Mouse (Mus musculus) midbrain, embryonic 13.5 days (tissue): Measurements from ENCODE around the gene Ostm1. TPM values are rescaled to one million over a fixed set of nuclear protein-coding genes. Genes with fewer than 3 reads are reported as not detected.

Experiments
- ATAC-seq: fragments of 200-750 bp; cut with Nextera tagmentation; 2 replicates; pipeline ENCODE4 v1.8.0; 2017; ENCODE audit warnings: mild to moderate bottlenecking, moderate TSS enrichment, moderate library complexity
- H3K27ac ChIP-seq: fragments of 300-500 bp; sonication (generic); 2 replicates; pipeline ENCODE4 v1.5.1; 2015; ENCODE audit warnings: inconsistent platforms, mild to moderate bottlenecking, moderate library complexity
- H3K27me3 ChIP-seq: fragments of 300-500 bp; sonication (generic); 2 replicates; pipeline ENCODE4 v1.6.1; 2015; ENCODE audit warnings: mild to moderate bottlenecking, inconsistent platforms
- H3K36me3 ChIP-seq: fragments of 300-500 bp; sonication (generic); 2 replicates; pipeline ENCODE4 v1.6.1; 2015; ENCODE audit warnings: mild to moderate bottlenecking, inconsistent platforms
- H3K4me1 ChIP-seq: fragments of 300-500 bp; sonication (generic); replicated peaks from 2 replicates; pipeline ENCODE4 v1.6.1; 2015; ENCODE audit warnings: inconsistent platforms
- H3K4me2 ChIP-seq: fragments of 300-500 bp; sonication (generic); replicated peaks from 2 replicates; pipeline ENCODE4 v1.6.1; 2015; ENCODE audit warnings: moderate library complexity, mild to moderate bottlenecking, inconsistent platforms
- H3K4me3 ChIP-seq: fragments of 300-500 bp; sonication (generic); replicated peaks from 2 replicates; pipeline ENCODE4 v1.5.1; 2015; ENCODE audit warnings: mild to moderate bottlenecking, inconsistent platforms
- H3K9ac ChIP-seq: fragments of 300-500 bp; sonication (generic); replicated peaks from 2 replicates; pipeline ENCODE4 v1.6.1; 2015; ENCODE audit warnings: mild to moderate bottlenecking, inconsistent platforms
- H3K9me3 ChIP-seq: fragments of 300-500 bp; sonication (generic); 2 replicates; pipeline ENCODE4 v1.6.1; 2016; ENCODE audit warnings: mild to moderate bottlenecking, inconsistent platforms
- WGBS: fragments of 180-500 bp; shearing (Covaris S2); methylation state at CpG from one replicate; pipeline ENCODE4 v1.1.7; 2015; 5-methylcytosine and 5-hydroxymethylcytosine counted together
- polyA plus RNA-seq: library from polyadenylated mRNA; unstranded; fragments of >200 nt; fragmentation: Nextera tagmentation; extraction: Ambion mirVana; gene quantifications from 2 replicates; pipeline ENCODE4 v1.2.1, GENCODE M21; 2015

The Ostm1 gene
- polyA plus RNA-seq, 1 experiment from 2014 or later = 37.4 TPM

DNA sequence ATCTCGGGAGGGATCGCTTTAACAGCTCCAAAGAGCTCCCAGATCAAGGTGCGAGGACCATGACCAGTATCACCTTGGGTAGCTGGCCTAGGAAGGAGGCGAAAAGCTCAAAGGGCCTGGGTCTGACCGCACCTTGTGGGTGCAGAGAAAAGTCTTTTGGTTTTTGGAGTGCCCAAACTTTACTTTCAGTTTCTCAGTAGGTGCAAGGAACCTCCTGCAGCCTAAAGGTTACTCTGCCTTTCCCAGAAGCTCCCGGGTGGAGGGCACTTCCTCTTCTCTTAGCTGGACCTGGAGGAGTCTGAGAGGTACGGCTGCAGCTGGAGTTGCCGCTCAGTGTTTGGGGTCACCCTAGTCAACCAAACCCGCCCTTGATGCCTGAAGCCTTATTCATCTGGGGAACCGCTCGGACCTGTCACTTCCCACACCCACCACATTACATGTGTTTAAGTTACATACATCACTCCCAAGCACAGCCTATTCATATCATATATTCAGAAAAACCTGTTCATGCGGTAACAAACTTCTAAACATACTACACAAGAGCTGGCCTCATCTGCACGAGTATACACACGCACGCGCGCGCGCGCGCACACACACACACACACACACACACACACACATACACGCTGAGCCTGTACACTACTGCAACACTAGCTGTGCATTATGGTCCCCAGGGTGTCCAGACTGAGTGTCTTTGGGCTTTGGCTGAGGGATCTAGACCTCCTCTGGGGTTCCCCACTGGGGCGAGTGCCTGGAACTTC, 49.9 kb downstream of the Ostm1 start:
- H3K9ac ChIP-seq = peak overlapping the region; percentile 32
- H3K4me3 ChIP-seq = peak overlapping the region; percentile 31
- H3K9me3 ChIP-seq = no peaks in the 10 kb centered on the region
- H3K27me3 ChIP-seq = peaks cover 82% of the 10 kb centered on the region
- peaks cover 62% of the 10 kb centered on the region for H3K4me1 ChIP-seq
- 12% methylated on average over 23 of the region's 23 CpGs for WGBS
- ATAC-seq = no peak
- no peaks in the 10 kb centered on the region for H3K36me3 ChIP-seq
- H3K27ac ChIP-seq = no peak overlapping the region
- H3K4me2 ChIP-seq = peak overlapping the region; percentile 60

DNA sequence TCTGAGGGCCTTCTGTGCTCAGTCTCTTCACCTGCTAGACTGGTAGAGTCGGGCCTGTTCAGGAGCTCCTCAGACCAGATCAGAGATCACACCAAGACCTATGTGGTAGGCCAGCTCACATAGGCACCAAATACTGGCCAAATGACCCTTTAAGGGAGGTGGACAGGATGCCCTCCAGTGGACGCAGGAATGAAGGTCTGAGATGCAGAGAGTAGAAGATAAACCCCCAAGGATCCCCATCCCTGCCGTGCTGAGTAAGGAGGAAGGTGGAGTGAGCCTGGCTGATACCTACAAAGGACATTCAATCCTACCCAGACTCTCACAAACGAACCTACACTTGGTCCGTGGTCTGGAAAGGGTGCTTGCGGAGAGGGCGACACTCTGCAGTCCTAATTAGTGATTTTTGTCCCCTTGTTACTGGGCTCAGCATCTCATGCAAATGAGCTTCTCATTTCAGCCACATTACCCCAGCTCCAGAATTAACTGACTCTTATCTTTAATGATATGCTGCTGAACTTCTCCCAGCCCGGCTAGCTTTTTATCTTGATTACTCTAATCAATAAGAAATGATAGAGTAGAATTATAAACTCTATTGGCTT, 50.6 kb downstream of the Ostm1 start:
- Histone ChIP-seq H3K9me3 (no peaks in the 10 kb centered on the region), H3K36me3 (no peaks in the 10 kb centered on the region), H3K27ac (no peak overlapping the region), H3K4me1 (peaks cover 62% of the 10 kb centered on the region), H3K9ac (no peak overlapping the region), H3K4me2 (peak overlapping the region; percentile 60; the same call in 1 of the 2 replicates), H3K27me3 (peaks cover 80% of the 10 kb centered on the region), H3K4me3 (no peak overlapping the region)
- 4% methylated on average over 8 of the region's 8 CpGs for WGBS
- ATAC-seq = no peak

DNA sequence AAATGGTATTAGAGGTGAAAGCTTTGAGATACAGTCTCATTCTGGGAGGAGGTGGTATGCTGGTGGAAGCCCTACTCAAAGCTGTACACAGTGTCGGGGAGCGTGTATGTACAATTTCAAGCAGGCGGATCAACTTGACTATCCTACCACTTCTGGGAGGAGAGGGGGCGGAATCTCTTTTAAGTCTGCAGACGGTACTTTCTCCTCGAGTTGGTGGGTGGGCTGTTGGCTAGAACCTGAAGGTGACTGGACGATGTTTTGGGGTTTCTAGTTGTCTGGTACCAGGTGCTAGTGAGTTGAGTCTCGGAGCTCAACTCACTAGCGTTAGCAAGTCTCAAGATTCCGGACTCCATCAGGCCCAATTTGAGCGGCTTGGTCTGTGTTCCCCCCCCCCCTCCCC, 51.4 kb downstream of the Ostm1 start:
- Histone ChIP-seq H3K4me3 (peak overlapping the region; percentile 31; the same call in 1 of the 2 replicates), H3K9ac (no peak overlapping the region), H3K27me3 (peaks cover 72% of the 10 kb centered on the region), H3K4me2 (peak overlapping the region; percentile 52), H3K27ac (no peak overlapping the region), H3K4me1 (peaks cover 62% of the 10 kb centered on the region), H3K9me3 (no peaks in the 10 kb centered on the region), H3K36me3 (no peaks in the 10 kb centered on the region)
- WGBS = 2% methylated on average over 11 of the region's 11 CpGs
- no peak for ATAC-seq

GRCm38 (mm10) chr10:42635566-42636359, 52.1 kb downstream of the Ostm1 start:
- peak overlapping the region; percentile 31 for H3K4me3 ChIP-seq
- peaks cover 54% of the 10 kb centered on the region for H3K4me1 ChIP-seq
- H3K9ac ChIP-seq = peak overlapping the region; percentile 36; the same call in 1 of the 2 replicates
- no peak for ATAC-seq
- peaks cover 64% of the 10 kb centered on the region for H3K27me3 ChIP-seq
- H3K36me3 ChIP-seq = no peaks in the 10 kb centered on the region
- peak overlapping the region; percentile 52 for H3K4me2 ChIP-seq
- no peak overlapping the region for H3K27ac ChIP-seq
- H3K9me3 ChIP-seq = no peaks in the 10 kb centered on the region
- WGBS = 1% methylated on average over 46 of the region's 52 CpGs

DNA sequence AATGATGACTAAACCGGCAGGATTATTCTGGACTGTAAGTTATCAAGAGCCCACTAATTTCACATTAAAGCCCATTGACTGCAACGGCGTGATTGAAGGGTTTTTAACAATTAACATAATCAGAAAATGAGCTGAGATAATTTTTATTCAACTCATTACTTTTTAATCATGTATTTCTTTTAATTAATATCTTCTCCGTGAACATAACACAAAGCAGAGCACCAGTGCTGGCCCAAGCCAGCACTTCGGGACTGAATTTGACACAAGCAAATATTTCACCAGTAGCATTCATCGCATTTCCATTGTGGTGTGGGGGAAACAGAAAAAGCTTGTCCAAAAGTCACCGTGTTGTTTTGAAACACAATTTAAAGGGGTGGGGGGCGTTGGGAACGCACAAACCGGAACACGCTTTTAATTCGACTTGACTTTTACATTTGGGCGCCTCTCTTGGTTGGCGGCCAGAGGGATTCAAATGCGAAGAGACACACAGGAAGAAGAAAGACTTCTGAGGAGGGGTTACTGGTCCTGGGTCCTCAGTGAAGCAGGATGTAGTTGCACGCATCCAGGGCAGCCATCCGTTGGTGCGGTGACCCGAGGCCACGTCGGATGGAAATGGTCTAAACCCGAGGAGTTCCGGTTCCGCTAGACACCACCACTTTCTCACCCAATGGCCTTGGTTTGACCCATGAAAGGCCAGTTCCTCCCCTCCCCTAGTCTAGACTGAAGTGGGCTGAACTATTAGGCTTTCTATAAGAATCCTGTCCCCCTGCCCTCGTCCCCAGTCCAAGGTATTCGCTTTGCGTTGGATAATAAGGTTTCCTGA, 52.9 kb downstream of the Ostm1 start:
- no peaks in the 10 kb centered on the region for H3K36me3 ChIP-seq
- H3K27ac ChIP-seq = no peak overlapping the region
- no peak for ATAC-seq
- H3K9me3 ChIP-seq = no peaks in the 10 kb centered on the region
- H3K4me3 ChIP-seq = no peak overlapping the region; the same call in 1 of the 2 replicates
- peaks cover 59% of the 10 kb centered on the region for H3K27me3 ChIP-seq
- H3K4me2 ChIP-seq = peak overlapping the region; percentile 52
- 7% methylated on average over 27 of the region's 27 CpGs for WGBS
- H3K4me1 ChIP-seq = peaks cover 46% of the 10 kb centered on the region
- no peak overlapping the region for H3K9ac ChIP-seq

DNA sequence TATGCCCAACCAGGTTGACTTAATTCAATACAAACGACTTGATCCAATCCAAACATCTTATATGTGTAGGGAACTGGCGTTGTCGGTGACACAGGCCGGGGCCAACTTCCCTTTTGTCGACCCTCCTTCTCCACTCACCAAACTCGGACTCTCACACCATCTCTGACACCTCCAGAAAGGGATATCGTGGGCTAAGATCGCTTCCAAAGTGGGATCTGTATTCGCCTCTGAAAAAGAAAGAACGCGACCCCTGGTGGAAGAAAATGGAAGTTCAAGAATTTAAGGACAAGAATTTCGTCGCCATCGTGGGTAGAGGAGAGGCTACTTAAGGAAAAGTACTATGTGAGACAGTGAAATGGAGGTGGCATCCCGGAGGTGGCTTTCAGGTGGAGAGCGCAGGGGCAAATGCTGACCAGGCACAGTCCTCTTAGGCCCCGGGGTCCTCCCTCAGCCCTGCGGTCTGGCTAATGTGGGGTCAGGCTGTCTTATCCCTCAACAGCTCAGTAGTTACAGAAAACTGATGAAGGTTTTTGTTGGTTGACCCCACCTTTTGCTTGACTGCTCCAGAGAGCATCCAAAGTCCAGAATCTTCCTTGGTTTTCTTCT, 53.7 kb downstream of the Ostm1 start:
- Histone ChIP-seq H3K4me3 (no peak overlapping the region), H3K9me3 (no peaks in the 10 kb centered on the region), H3K27me3 (peaks cover 55% of the 10 kb centered on the region), H3K36me3 (no peaks in the 10 kb centered on the region), H3K9ac (no peak overlapping the region), H3K4me2 (peak overlapping the region; percentile 52; the same call in 1 of the 2 replicates), H3K27ac (no peak overlapping the region), H3K4me1 (peaks cover 39% of the 10 kb centered on the region)
- ATAC-seq = 0 out of 2 replicates have a peak, but pooled peaks have one; percentile 22
- WGBS = 7% methylated on average over 18 of the region's 18 CpGs

GRCm38 (mm10) chr10:42639856-42640255, 56.2 kb downstream of the Ostm1 start:
- Histone ChIP-seq H3K9me3 (no peaks in the 10 kb centered on the region), H3K27ac (no peak overlapping the region), H3K4me2 (no peak overlapping the region), H3K4me1 (peaks cover 13% of the 10 kb centered on the region), H3K4me3 (no peak overlapping the region), H3K36me3 (no peaks in the 10 kb centered on the region), H3K9ac (no peak overlapping the region), H3K27me3 (peaks cover 35% of the 10 kb centered on the region)
- no peak for ATAC-seq
- 86% methylated on average over 6 of the region's 6 CpGs for WGBS

DNA sequence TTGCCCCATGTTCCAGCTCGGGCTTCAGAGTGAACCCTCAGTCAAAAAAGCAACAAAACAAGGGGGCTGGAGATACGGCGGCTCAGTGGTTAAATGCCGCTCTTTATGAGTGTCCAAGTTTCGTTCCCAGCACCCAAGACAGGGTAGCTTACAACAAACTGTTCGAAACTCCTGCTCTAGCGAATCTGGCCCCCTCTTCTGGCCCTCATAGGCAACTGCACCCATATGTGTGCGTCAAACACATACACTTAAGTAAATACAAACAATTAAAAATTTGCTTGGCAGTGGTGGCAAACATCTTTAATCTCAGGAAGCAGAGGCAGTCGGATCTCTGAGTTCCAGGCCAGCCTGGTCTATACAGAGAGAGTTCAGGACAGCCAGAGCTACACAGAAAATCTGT, 60.0 kb downstream of the Ostm1 start:
- WGBS = 90% methylated on average over 9 of the region's 9 CpGs
- H3K4me1 ChIP-seq = no peaks in the 10 kb centered on the region
- no peaks in the 10 kb centered on the region for H3K9me3 ChIP-seq
- no peaks in the 10 kb centered on the region for H3K36me3 ChIP-seq
- no peak overlapping the region for H3K4me3 ChIP-seq
- ATAC-seq = no peak
- no peak overlapping the region for H3K9ac ChIP-seq
- no peak overlapping the region for H3K4me2 ChIP-seq
- no peak overlapping the region for H3K27ac ChIP-seq
- peaks cover 4% of the 10 kb centered on the region for H3K27me3 ChIP-seq

- Histone ChIP-seq H3K36me3 (no peaks in the 10 kb centered on the region), H3K4me3 (no peak overlapping the region), H3K4me2 (no peak overlapping the region), H3K9me3 (no peaks in the 10 kb centered on the region), H3K27me3 (no peaks in the 10 kb centered on the region), H3K9ac (no peak overlapping the region), H3K4me1 (no peaks in the 10 kb centered on the region), H3K27ac (no peak overlapping the region)
- whole genome bisulfite sequencing = 49% methylated on average over 4 of the region's 4 CpGs
- no peak for ATAC-seq
These were observed 62.7 kb downstream of the Ostm1 start for GRCm38 (mm10) chr10:42646340-42646739.

- Histone ChIP-seq H3K9ac (no peak overlapping the region), H3K9me3 (no peaks in the 10 kb centered on the region), H3K4me2 (no peak overlapping the region), H3K27ac (no peak overlapping the region), H3K4me1 (no peaks in the 10 kb centered on the region), H3K36me3 (no peaks in the 10 kb centered on the region), H3K27me3 (no peaks in the 10 kb centered on the region), H3K4me3 (no peak overlapping the region)
- 97% methylated on average over 2 of the region's 2 CpGs for WGBS
- no peak for ATAC-seq
These were observed 78.3 kb downstream of the Ostm1 start for GRCm38 (mm10) chr10:42661916-42662315.

DNA sequence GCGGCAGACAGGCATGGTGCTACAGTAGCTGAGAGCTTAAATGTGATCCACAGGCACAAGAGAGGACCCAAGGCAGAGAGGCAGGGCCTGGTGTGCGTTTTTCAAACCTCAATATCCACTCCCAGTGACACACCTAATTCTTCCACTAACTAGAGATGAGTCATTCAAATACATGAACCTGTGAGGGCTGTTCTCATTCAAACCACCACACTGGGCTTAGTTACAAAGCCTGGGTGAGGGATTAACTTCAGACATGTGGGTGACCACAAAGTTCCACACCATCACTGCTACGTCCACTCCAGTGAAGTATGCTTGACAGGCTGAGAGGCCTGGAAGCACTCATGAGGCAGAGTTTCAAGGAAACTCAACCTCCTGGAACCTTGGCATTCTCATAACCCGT, 86.3 kb downstream of the Ostm1 start:
- H3K27me3 ChIP-seq = no peaks in the 10 kb centered on the region
- H3K4me2 ChIP-seq = no peak overlapping the region
- H3K4me3 ChIP-seq = no peak overlapping the region
- WGBS = 89% methylated on average over 4 of the region's 4 CpGs
- no peaks in the 10 kb centered on the region for H3K4me1 ChIP-seq
- H3K9ac ChIP-seq = no peak overlapping the region
- peaks cover 5% of the 10 kb centered on the region; the same call in 1 of the 2 replicates for H3K9me3 ChIP-seq
- H3K27ac ChIP-seq = no peak overlapping the region
- ATAC-seq = no peak
- no peaks in the 10 kb centered on the region for H3K36me3 ChIP-seq
